Mouse (Mus musculus) adrenal gland, postnatal 4 days (tissue): ENCODE data around the gene Zbtb12. TPM values are rescaled to one million over a fixed set of nuclear protein-coding genes. Genes with fewer than 3 reads are reported as not detected.
"Not testable (repeated sequence)": the region's sequence is repeated elsewhere in the genome, so short reads cannot be mapped to it uniquely, and the experiment has no call there.

Source experiments
- DNase-seq, 2 experiments: peaks; one replicate each; pipeline ENCODE4 v3.0.0; 2021 to 2022; ENCODE audit warnings: low spot score in 2 of 2, mixed read lengths in 2 of 2
- total RNA-seq, 2 experiments: library from RNA; stranded (reverse); gene quantifications; 2 replicates each; pipeline ENCODE4 v1.2.3; 2021

Zbtb12 gene
- total RNA-seq, 2 experiments from 2014 or later: 23.6 to 26.2 TPM

DNA sequence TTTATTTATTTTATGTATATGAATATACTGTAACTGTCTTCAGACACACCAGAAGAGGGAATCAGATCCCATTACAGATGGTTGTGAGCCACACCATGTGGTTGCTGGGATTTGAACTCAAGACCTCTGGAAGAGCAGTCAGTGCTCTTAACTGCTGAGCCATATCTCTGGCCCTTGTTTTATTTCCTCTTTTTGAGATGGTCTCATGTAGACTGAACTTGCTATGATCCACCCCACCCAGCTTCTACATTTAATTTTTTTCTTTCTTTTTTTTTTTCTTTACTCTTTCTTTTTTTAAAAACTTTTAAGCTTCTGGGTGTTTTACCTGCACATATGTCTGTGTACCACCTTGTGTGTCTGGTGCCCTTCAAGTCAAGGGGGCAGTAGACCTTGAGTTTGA is 21.5 kb downstream of the Zbtb12 start:
- not testable (repeated sequence) for DNase-seq

DNA sequence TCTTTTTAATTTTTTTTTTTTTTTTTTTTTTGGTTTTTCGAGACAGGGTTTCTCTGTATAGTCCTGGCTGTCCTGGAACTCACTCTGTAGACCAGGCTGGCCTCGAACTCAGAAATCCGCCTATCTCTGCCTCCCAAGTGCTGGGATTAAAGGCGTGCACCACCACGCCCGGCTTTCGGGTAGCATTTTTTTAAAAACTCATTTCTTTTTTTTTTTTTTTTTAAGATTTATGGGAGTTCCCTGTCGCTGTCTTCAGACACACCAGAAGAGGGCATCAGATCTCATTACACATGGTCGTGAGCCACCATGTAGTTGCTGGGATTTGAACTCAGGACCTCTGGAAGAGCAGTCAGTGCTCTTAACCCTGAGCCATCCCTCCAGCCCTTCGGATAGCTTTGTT is 22.7 kb downstream of the Zbtb12 start:
- DNase-seq: not testable (repeated sequence)

GRCm38 (mm10) chr17:34902895-34903294 is 23.6 kb downstream of the Zbtb12 start:
- DNase-seq: no peak

GRCm38 (mm10) chr17:34910982-34911381 is 31.7 kb downstream of the Zbtb12 start:
- no peak for DNase-seq

DNA sequence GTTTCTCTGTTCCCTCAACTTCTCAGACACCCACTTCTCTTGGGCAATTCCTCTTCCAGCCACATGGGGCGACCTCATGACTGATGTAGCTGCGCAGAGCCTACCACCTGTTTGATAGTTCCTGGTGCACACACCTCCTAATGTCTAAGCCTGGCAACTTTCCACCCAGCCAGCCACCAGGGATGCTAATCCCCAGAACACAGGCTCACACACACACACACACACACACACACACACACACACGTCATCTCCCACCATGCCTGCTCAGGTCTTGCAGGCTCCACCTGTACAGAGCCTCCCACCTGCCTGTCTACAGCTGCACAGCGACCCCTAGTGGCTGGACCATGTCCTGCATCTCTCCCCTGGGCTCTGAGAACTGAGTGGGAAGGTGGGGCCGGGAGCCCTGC is 32.7 kb downstream of the Zbtb12 start:
- DNase-seq: peak in 1 of 2 experiments; percentile 64

DNA sequence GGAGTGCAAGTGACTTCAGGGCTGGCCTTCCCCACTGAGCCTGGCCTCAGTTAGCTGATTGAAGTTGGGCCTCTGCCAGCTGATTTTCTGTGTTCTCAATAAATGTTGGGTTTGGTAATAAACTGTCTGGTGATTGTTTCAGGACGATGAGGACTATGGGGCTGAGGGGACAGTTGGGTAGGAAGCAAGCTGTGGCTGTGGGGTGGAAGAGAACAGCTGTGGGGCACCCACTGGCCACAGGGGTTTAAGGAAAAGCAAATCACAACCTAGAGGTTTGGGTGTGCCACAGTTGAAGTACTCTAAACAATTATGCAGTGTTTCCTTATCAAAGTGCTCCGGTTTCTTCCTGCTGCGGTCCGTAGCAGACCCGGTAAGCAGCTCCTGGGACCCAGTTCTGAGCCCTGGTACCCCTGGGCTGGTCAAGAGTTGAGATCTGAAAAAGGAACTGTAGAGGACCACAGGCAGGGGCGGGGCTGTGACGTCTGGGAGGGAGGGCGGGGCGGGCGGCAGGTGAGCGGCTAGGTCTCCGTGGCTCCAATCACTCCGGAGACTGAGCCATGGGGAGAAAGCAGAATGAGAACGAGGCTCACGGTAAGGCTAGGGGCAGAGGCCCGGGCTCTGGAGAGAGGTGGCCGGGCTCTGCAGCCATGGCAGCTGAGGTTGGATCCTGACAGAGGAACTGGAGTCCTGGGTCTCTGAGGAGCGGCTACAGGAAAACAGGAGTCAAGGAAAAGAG is 34.8 kb downstream of the Zbtb12 start, which contains the start of gene Slc44a4:
Gene Slc44a4, plus strand, starts transcription at position 537 of the 736 bp plus-strand sequence.
- DNase-seq: no peak

- DNase-seq: no peak
Measured at GRCm38 (mm10) chr17:34915410-34915831, 36.1 kb downstream of the Zbtb12 start.

GRCm38 (mm10) chr17:34916316-34916715 is 37.0 kb downstream of the Zbtb12 start:
- no peak for DNase-seq

DNA sequence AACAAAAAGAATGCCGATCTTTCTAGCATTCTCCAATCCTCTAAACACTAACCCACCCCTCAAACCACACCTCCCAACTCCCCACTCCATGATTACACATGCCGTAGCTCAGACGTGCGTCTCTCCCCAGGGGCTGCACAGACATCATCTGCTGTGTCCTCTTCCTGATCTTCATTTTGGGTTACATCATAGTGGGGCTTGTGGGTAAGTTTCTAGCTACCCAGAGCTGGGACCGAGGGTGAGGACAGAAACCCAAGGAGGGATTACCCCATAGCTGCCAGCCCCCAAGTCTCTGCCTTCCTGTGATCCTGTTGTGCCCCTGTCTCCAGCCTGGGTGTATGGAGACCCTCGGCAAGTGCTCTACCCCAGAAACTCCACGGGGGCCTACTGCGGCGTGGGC is 37.9 kb downstream of the Zbtb12 start:
- DNase-seq: no peak

DNA sequence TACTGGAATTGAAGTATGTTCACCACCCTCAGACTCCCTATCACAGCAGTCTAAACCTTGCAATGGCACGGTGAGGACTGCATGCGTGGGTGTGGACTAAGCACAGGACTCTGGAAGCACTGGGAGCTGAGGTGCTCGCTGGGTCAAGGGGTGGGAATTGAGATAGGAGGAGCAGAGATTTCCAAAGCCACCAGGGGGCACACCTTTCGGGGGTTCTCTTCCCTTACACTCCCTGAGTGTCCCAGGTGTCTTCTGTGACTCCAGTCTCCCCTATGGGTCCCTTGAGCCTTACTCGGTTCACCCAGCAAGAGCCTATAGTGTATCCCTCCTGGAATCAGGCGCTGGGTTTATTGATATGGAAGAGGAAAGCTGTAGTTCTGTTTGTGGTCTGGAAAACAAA is 43.7 kb downstream of the Zbtb12 start:
- no peak for DNase-seq

- no peak for DNase-seq
Measured at GRCm38 (mm10) chr17:34924258-34924657, 45.0 kb downstream of the Zbtb12 start.

GRCm38 (mm10) chr17:34927306-34928019 is 48.2 kb downstream of the Zbtb12 start:
- DNase-seq: no peak

DNA sequence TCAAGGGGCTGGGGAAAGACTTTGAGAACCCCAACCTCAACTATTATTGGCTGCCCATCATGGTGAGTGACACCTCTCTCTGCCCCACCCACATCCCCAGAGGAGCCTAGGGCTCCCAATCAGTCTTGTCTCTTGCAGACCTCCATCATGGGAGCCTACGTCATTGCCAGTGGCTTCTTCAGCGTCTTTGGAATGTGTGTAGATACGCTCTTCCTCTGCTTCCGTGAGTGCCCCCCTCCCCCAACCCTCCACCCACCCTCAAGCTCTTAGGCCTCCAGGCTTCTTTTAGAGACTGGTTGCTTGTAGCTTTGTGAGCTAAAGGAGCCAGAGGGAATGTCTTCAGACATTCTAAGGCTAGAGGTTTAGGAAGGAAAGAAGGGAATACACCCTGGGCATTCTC is 49.6 kb downstream of the Zbtb12 start:
- no peak for DNase-seq

DNA sequence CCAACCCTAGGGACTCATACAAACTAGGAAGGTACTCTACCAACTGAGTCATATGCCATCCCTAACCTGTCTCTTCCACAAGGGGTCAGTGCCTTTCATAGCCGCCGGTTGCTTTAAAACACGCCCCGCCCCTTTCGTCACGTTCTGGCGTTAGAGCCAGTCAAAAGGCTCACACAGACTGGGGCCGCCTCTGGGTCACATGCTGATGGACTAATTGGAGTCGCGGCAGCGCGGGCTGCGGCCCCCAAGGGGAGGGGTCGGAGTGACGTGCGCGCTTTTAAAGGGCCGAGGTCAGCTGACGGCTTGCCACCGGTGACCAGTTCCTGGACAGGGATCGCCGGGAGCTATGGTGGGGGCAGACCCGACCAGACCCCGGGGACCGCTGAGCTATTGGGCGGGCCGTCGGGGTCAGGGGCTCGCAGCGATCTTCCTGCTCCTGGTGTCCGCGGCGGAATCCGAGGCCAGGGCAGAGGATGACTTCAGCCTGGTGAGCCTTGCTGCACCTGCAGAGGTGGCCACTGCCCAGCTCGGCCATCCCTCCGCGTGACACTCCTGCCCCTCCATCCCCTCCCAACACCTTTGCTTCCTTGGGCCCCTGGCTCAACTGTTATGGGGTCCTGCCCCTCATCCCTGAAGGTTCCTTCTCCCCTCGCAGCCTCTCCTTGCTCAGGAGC is 51.9 kb downstream of the Zbtb12 start, which contains the start of gene Neu1:
Gene Neu1, plus strand, starts transcription at position 193 of the 674 bp plus-strand sequence.
- DNase-seq: peak; percentile 89 to 96

- no peak for DNase-seq
Measured at GRCm38 (mm10) chr17:34931735-34932098, 52.4 kb downstream of the Zbtb12 start.

DNA sequence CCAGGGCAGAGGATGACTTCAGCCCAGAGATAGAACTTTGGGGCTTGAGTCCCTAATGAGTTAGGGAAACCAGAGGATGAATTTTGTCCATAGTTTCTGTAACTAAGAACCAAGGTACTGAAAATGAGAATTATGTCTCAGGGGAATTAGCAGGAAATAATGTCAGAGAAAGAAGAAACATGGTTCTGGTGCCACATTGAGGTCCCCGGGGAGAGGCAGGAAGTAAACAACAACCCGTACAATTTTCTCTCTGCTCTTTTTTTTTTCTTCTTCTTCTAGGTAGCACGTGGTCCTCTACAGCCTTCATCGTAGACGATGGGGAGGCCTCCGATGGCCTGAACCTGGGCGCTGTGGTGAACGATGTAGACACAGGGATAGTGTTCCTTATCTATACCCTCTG is 53.0 kb downstream of the Zbtb12 start:
- no peak for DNase-seq

DNA sequence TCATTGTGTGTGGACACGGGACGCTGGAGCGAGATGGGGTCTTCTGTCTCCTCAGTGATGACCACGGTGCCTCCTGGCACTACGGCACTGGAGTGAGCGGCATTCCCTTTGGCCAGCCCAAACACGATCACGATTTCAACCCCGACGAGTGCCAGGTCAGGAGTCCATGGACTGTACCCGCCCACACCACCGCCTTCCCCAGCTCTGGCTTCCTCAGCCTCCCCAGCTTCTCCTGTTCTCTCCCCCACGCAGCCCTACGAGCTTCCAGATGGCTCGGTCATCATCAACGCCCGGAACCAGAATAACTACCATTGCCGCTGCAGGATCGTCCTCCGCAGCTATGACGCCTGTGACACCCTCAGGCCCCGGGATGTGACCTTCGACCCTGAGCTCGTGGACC is 54.7 kb downstream of the Zbtb12 start:
- no peak for DNase-seq

- no peak for DNase-seq
Measured at GRCm38 (mm10) chr17:34934830-34935229, 55.5 kb downstream of the Zbtb12 start.

- DNase-seq: no peak
Measured at GRCm38 (mm10) chr17:34937960-34938505, 58.8 kb downstream of the Zbtb12 start.

GRCm38 (mm10) chr17:34941344-34942041 is 62.2 kb downstream of the Zbtb12 start:
- DNase-seq: no peak
